ENCODE assay signal across 9 mouse cellular contexts in the genomic region with DNA sequence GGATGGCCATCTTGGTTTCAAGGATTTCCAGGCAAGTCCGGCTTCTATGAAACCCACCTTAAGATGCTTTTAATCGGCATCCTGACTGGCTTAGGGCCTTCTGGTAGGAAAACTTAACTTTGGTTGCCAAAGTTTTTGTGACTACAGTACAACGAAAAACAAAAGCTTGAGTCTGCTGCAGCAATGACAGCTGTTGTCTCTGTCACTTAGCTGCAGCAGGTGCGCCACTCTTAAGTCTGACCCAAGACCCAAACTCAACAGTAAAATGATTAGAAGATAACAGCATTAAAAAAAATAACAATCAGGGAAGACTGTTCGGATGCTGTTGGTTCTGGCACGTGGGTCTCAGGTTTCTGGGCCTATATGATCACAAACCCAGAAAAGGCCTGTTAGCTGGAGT. TPM values are rescaled to one million over a fixed set of nuclear protein-coding genes. Genes with fewer than 3 reads are reported as not detected.
DNase-seq lines count a peak whose midpoint lies in the region; ATAC-seq lines count a peak whose summit lies in the region.
"Had no signal": no experiment of that assay in that cellular context is flagged by ENCODE, and none has a peak within 500 bp of the region (broad histone marks: within the 10 kb centered on the region; RNA-seq: fewer than 3 reads in every experiment).

No protein-coding gene starts in this region.

- peak overlapping the region; percentile 83 for H3K27ac ChIP-seq in liver, embryonic 11.5 days (ENCODE audit: low read depth, low read length)
- no peak overlapping the region for H3K27ac ChIP-seq in forebrain, embryonic 11.5 days (ENCODE audit: low read depth, low read length)
- H3K27ac ChIP-seq in limb, embryonic 11.5 days (replicated peaks; ENCODE audit: low read depth, low read length) = no peak overlapping the region
- 0 out of 2 replicates have a peak overlapping the region, but pooled peaks have one; percentile 45 for H3K27ac ChIP-seq in neural tube, embryonic 15.5 days (replicated peaks)

- peak overlapping the region; percentile 94 for H3K4me3 ChIP-seq in liver, embryonic 11.5 days (ENCODE audit: low read depth, low read length)
- H3K4me3 ChIP-seq in forebrain, embryonic 11.5 days (ENCODE audit: low read depth, low read length) = peak overlapping the region; percentile 89
- H3K4me3 ChIP-seq in limb, embryonic 11.5 days (ENCODE audit: low read depth, low read length) = peak overlapping the region; percentile 98
- H3K4me3 ChIP-seq in neural tube, embryonic 15.5 days (replicated peaks) = peak overlapping the region; percentile 60

- DNase-seq in liver, embryonic 11.5 days (ENCODE audit: low spot score) = no peak
- DNase-seq in liver = no peak
- DNase-seq in forebrain, embryonic 11.5 days (ENCODE audit: low spot score) = no peak
- DNase-seq in limb, embryonic 11.5 days (ENCODE audit: low spot score) = no peak
- no peak for DNase-seq in cerebellum, postnatal 10 days
- DNase-seq in left cerebral cortex, postnatal 36 days (ENCODE audit: low spot score in 2 of 2) = no peak
- DNase-seq: kidney, adult 9 months had no signal

- H3K36me3 ChIP-seq in liver, embryonic 11.5 days (ENCODE audit: control insufficient read depth, insufficient read depth, low read length) = peaks cover 34% of the 10 kb centered on the region
- H3K36me3 ChIP-seq in forebrain, embryonic 11.5 days (ENCODE audit: control insufficient read depth, insufficient read depth, low read length) = no peaks in the 10 kb centered on the region; the same call in 1 of the 2 replicates
- peaks cover 15% of the 10 kb centered on the region for H3K36me3 ChIP-seq in limb, embryonic 11.5 days (ENCODE audit: control insufficient read depth, insufficient read depth, low read length)
- 0 out of 2 replicates have a peak, but pooled peaks cover 4% of the 10 kb centered on the region for H3K36me3 ChIP-seq in neural tube, embryonic 15.5 days

- H3K9me3 ChIP-seq in liver, embryonic 11.5 days (ENCODE audit: control insufficient read depth, low read length) = no peaks in the 10 kb centered on the region; the same call in 1 of the 2 replicates
- H3K9me3 ChIP-seq in forebrain, embryonic 11.5 days (ENCODE audit: control insufficient read depth, low read length) = no peaks in the 10 kb centered on the region
- H3K9me3 ChIP-seq in limb, embryonic 11.5 days (ENCODE audit: control insufficient read depth, low read length) = no peaks in the 10 kb centered on the region
- H3K9me3 ChIP-seq in neural tube, embryonic 15.5 days (replicated peaks) = no peaks in the 10 kb centered on the region

- H3K27me3 ChIP-seq in liver, embryonic 11.5 days (replicated peaks; ENCODE audit: control insufficient read depth, insufficient read depth, low read length) = no peaks in the 10 kb centered on the region
- no peaks in the 10 kb centered on the region for H3K27me3 ChIP-seq in forebrain, embryonic 11.5 days (ENCODE audit: control insufficient read depth, insufficient read depth, low read length)
- no peaks in the 10 kb centered on the region for H3K27me3 ChIP-seq in limb, embryonic 11.5 days (ENCODE audit: control insufficient read depth, insufficient read depth, low read length)
- H3K27me3 ChIP-seq in neural tube, embryonic 15.5 days (replicated peaks) = peaks cover 27% of the 10 kb centered on the region
- H3K27me3 ChIP-seq: Patski had no signal

- peak overlapping the region; percentile 86 for H3K9ac ChIP-seq in liver, embryonic 11.5 days (ENCODE audit: low read depth, low read length)
- peak overlapping the region; percentile 96 for H3K9ac ChIP-seq in forebrain, embryonic 11.5 days (ENCODE audit: low read length)
- H3K9ac ChIP-seq in limb, embryonic 11.5 days (ENCODE audit: low read length) = peak overlapping the region; percentile 69
- H3K9ac ChIP-seq in neural tube, embryonic 15.5 days (replicated peaks) = no peak overlapping the region

- intact Hi-C loops in left cerebral cortex, postnatal 36 days (cut with DNase I) = no loop called here

- peaks cover 20% of the 10 kb centered on the region for H3K4me1 ChIP-seq in liver, embryonic 11.5 days (replicated peaks; ENCODE audit: control insufficient read depth, insufficient read depth, low read length)
- H3K4me1 ChIP-seq in forebrain, embryonic 11.5 days (replicated peaks; ENCODE audit: control insufficient read depth, insufficient read depth, low read length) = peaks cover 7% of the 10 kb centered on the region; the same call in 1 of the 2 replicates
- H3K4me1 ChIP-seq in limb, embryonic 11.5 days (ENCODE audit: control insufficient read depth, insufficient read depth, low read length) = peaks cover 23% of the 10 kb centered on the region
- peaks cover 41% of the 10 kb centered on the region for H3K4me1 ChIP-seq in neural tube, embryonic 15.5 days

- 59% methylated on average over 6 of the region's 6 CpGs for WGBS in liver, embryonic 11.5 days
- 65% methylated on average over 6 of the region's 6 CpGs for WGBS in forebrain, embryonic 11.5 days
- 60% methylated on average over 6 of the region's 6 CpGs for WGBS in limb, embryonic 11.5 days
- 64% methylated on average over 6 of the region's 6 CpGs for WGBS in neural tube, embryonic 15.5 days

- peak overlapping the region; percentile 97 for H3K4me2 ChIP-seq in liver, embryonic 11.5 days
- H3K4me2 ChIP-seq in forebrain, embryonic 11.5 days (ENCODE audit: low read depth, low read length, severe bottlenecking) = peak overlapping the region; percentile 89
- H3K4me2 ChIP-seq in limb, embryonic 11.5 days (ENCODE audit: low read depth, severe bottlenecking) = peak overlapping the region; percentile 95
- H3K4me2 ChIP-seq in neural tube, embryonic 15.5 days = peak overlapping the region; percentile 98

- ATAC-seq in liver, embryonic 11.5 days (replicated peaks; ENCODE audit: low FRiP score) = no peak
- ATAC-seq in forebrain, embryonic 11.5 days (replicated peaks; ENCODE audit: low FRiP score) = no peak
- ATAC-seq in limb, embryonic 11.5 days (ENCODE audit: insufficient number of reproducible peaks, low FRiP score, low TSS enrichment, low read depth) = no peak
- no peak for ATAC-seq in neural tube, embryonic 15.5 days (ENCODE audit: low FRiP score)
- ATAC-seq: Patski had no signal

RNA-seq across cellular contexts. Expression of gene Tgif2, which starts 1.0 kb away (rescaled TPM):
- 33.3 and 40.0 TPM in 2 replicates for polyA plus RNA-seq in liver, embryonic 11.5 days (2014; fragmentation: Nextera tagmentation; extraction: Ambion mirVana)
- polyA plus RNA-seq in forebrain, embryonic 11.5 days (2014; fragmentation: Nextera tagmentation; extraction: Ambion mirVana) = 109 and 110 TPM in 2 replicates
- polyA plus RNA-seq in limb, embryonic 11.5 days (2014; fragmentation: Nextera tagmentation; extraction: Ambion mirVana) = 99.5 and 100.0 TPM in 2 replicates
- polyA plus RNA-seq in neural tube, embryonic 15.5 days (2015; fragmentation: Nextera tagmentation; extraction: Ambion mirVana) = 10.3 and 16.5 TPM in 2 replicates
- total RNA-seq in left cerebral cortex, postnatal 36 days (2021) = under 1 TPM; 0.61 to 0.76 TPM

RNA-seq across cellular contexts. Expression of gene 4930518I15Rik, which starts 18.9 kb away (rescaled TPM):
- 3.6 and 5.1 TPM in 2 replicates for polyA plus RNA-seq in liver, embryonic 11.5 days (2014; fragmentation: Nextera tagmentation; extraction: Ambion mirVana)
- polyA plus RNA-seq in forebrain, embryonic 11.5 days (2014; fragmentation: Nextera tagmentation; extraction: Ambion mirVana) = 9.9 and 10.0 TPM in 2 replicates
- polyA plus RNA-seq in limb, embryonic 11.5 days (2014; fragmentation: Nextera tagmentation; extraction: Ambion mirVana) = 6.3 and 8.0 TPM in 2 replicates
- polyA plus RNA-seq in neural tube, embryonic 15.5 days (2015; fragmentation: Nextera tagmentation; extraction: Ambion mirVana) = 7.6 and 8.9 TPM in 2 replicates
- 1 to 10 TPM; 1.0 to 4.5 TPM for total RNA-seq in left cerebral cortex, postnatal 36 days (2021)

RNA-seq across cellular contexts. Expression of gene Rab5if, which starts 24.1 kb away (rescaled TPM):
- polyA plus RNA-seq in liver, embryonic 11.5 days (2014; fragmentation: Nextera tagmentation; extraction: Ambion mirVana) = 247 and 278 TPM in 2 replicates
- polyA plus RNA-seq in forebrain, embryonic 11.5 days (2014; fragmentation: Nextera tagmentation; extraction: Ambion mirVana) = 186 and 189 TPM in 2 replicates
- 190 and 202 TPM in 2 replicates for polyA plus RNA-seq in limb, embryonic 11.5 days (2014; fragmentation: Nextera tagmentation; extraction: Ambion mirVana)
- 152 TPM in 2 replicates for polyA plus RNA-seq in neural tube, embryonic 15.5 days (2015; fragmentation: Nextera tagmentation; extraction: Ambion mirVana)
- total RNA-seq in left cerebral cortex, postnatal 36 days (2021) = 100 to 1,000 TPM in 1 of 2 experiments, 10 to 100 TPM in 1; 89.8 to 102 TPM

RNA-seq across cellular contexts. Expression of gene Sla2, which starts 48.2 kb away (rescaled TPM):
- polyA plus RNA-seq in liver, embryonic 11.5 days (2014; fragmentation: Nextera tagmentation; extraction: Ambion mirVana) = 11.6 and 11.9 TPM in 2 replicates
- polyA plus RNA-seq in forebrain, embryonic 11.5 days (2014; fragmentation: Nextera tagmentation; extraction: Ambion mirVana) = 0.73 and 0.83 TPM in 2 replicates
- polyA plus RNA-seq in limb, embryonic 11.5 days (2014; fragmentation: Nextera tagmentation; extraction: Ambion mirVana) = 0.51 and 0.52 TPM in 2 replicates
- polyA plus RNA-seq in neural tube, embryonic 15.5 days (2015; fragmentation: Nextera tagmentation; extraction: Ambion mirVana) = 0.22 and 7.3 TPM in 2 replicates
- under 1 TPM; 0.45 to 0.57 TPM for total RNA-seq in left cerebral cortex, postnatal 36 days (2021)

Comparison
In these comparisons a context has a peak if more than half of its experiments do, and no peak if none do; other contexts are left out.
1. H3K27ac ChIP-seq: peak in liver, embryonic 11.5 days (single experiment) and neural tube, embryonic 15.5 days (single experiment); none in forebrain, embryonic 11.5 days (single experiment) and limb, embryonic 11.5 days (single experiment).
2. Peak in every context shown above with its lines, with median percentiles within 50 percentile points of each other: H3K4me2 ChIP-seq and H3K4me3 ChIP-seq.